Mouse (Mus musculus) E14TG2a.4 (cell line): ENCODE results near the gene Lst1.

Experiments
- H3K27me3 ChIP-seq: 2 replicates; pipeline ENCODE4 v1.6.1; 2014; ENCODE audit warnings: low read length, control low read depth; ENCODE audit not compliant: insufficient read depth
- H3K36me3 ChIP-seq: 2 replicates; pipeline ENCODE4 v1.6.1; 2014; ENCODE audit warnings: low read length, control low read depth; ENCODE audit not compliant: insufficient read depth
- H3K4me1 ChIP-seq: replicated peaks from 2 replicates; pipeline ENCODE4 v1.6.1; 2014; ENCODE audit warnings: low read depth, low read length, control low read depth
- H3K4me3 ChIP-seq: replicated peaks from 2 replicates; pipeline ENCODE4 v1.5.1; 2014; ENCODE audit warnings: mild to moderate bottlenecking, low read length
- H3K9me3 ChIP-seq: 2 replicates; pipeline ENCODE4 v1.6.1; 2014; ENCODE audit warnings: low read length, control low read depth
- CTCF ChIP-seq: conservative IDR thresholded peaks from 2 replicates; pipeline ENCODE4 v1.5.1; 2014; ENCODE audit warnings: low read length
- NANOG ChIP-seq: IDR thresholded peaks from 2 replicates; pipeline ENCODE4 v1.6.1; 2014; ENCODE audit warnings: borderline replicate concordance, low read length, mixed read lengths
- POU5F1 ChIP-seq: IDR thresholded peaks from 2 replicates; pipeline ENCODE4 v1.6.1; 2014; ENCODE audit warnings: low read length, borderline replicate concordance

Lst1 gene

DNA sequence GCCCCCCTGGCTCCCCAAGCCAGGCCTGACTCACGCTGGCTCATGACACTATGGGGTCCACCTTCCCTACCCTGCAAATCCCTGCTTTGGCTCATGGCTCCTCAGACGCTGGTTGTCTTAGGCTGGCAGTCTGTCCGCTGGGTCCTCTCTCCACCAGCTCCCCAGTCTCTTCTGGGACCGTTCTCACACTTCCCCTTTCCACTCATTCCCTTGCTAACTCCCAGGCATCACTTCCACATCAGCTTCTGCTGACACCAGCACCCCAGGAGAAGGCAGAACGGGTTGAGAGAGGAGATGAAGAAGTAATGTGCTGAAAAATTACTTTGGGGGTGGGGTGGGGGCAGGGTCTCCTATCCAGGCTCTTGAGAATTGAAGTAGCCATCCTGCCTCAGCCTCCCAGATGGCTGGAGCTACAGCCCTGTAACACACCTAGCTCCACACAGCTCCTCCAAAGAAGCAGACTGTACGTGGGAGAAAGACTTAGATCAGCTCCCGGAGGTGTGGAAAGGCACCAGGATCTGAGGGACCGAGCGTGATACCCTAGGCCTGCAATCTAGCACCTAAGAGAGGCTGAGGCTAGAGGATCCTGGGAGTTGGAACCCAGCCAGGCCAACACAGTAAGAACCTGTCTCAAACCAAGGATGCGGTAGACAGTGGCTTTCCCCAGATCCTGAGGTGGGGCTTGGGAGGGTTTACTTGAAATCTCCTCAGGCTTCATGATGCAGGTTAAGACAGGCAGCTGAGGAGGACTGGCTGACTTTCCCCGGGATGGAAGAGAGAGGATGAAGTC lies 15.6 kb downstream of the Lst1 start:
- Histone ChIP-seq H3K36me3 (peaks cover 4% of the 10 kb centered on the region; the same call in 1 of the 2 replicates), H3K4me1 (no peaks in the 10 kb centered on the region), H3K9me3 (no peaks in the 10 kb centered on the region), H3K27me3 (peaks cover 39% of the 10 kb centered on the region), H3K4me3 (no peak overlapping the region)
- no peak for TF ChIP-seq NANOG
- TF ChIP-seq POU5F1, result no peak
- no peak for TF ChIP-seq CTCF

DNA sequence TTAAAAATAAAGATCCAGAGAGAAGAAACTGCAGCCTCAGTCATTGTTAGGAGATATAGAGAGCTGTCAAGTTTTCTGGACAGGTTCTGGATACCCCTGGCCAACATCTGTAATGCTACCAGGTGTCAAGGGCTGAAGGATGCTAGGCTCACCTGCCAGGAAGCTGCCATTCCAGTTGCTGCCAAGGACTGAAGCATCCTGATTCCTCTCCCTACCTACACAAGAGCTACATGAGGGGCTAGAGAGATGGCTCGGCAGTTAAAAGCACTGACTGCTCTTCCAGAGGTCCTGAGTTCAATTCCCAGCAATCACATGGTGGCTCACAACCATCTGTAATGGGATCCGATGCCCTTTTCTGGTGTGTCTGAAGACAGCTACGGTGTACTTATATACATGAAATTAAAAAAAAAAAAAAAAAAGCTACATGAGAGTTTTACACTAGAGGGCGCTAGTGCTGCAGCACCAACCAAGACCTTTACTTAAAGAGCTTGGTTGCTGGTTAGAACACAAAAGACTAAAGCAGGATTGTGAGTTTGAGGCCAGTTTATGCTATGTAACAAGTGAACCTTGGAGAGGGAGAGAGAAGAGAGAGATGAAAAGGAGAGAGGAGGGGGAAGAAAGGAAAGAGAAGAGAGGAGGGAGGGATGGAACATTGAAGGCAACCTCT lies 19.6 kb downstream of the Lst1 start:
- Histone ChIP-seq H3K4me3 (no peak overlapping the region), H3K36me3 (peaks cover 8% of the 10 kb centered on the region; the same call in 1 of the 2 replicates), H3K27me3 (peaks cover 31% of the 10 kb centered on the region), H3K9me3 (no peaks in the 10 kb centered on the region), H3K4me1 (peaks cover 13% of the 10 kb centered on the region)
- TF ChIP-seq NANOG (no peak), CTCF (peak; percentile 71)

DNA sequence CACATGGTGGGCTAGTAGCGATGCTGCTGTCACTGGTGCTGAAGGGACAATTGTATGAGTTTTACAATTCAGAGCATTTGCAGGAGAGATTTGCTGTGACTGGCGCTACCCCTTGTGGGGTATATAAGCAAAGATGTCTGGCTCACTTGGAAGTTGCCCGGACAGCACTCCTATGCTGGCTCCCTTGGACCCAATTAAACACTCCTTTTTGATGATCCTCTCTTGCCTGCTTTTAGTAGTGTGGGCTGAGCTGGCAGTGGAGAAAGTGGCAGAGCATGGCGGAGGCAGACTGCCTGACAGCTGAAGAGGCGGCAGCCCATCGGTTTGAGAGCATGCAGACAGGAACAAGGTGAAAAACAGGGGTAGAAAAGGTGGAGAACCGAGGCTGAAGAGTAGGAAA lies 20.4 kb downstream of the Lst1 start:
- H3K4me1 ChIP-seq, result peaks cover 21% of the 10 kb centered on the region
- H3K9me3 ChIP-seq, result no peaks in the 10 kb centered on the region
- TF ChIP-seq NANOG (no peak), CTCF (no peak), POU5F1 (no peak)
- H3K36me3 ChIP-seq, result peaks cover 17% of the 10 kb centered on the region
- peaks cover 23% of the 10 kb centered on the region for H3K27me3 ChIP-seq
- H3K4me3 ChIP-seq, result no peak overlapping the region

DNA sequence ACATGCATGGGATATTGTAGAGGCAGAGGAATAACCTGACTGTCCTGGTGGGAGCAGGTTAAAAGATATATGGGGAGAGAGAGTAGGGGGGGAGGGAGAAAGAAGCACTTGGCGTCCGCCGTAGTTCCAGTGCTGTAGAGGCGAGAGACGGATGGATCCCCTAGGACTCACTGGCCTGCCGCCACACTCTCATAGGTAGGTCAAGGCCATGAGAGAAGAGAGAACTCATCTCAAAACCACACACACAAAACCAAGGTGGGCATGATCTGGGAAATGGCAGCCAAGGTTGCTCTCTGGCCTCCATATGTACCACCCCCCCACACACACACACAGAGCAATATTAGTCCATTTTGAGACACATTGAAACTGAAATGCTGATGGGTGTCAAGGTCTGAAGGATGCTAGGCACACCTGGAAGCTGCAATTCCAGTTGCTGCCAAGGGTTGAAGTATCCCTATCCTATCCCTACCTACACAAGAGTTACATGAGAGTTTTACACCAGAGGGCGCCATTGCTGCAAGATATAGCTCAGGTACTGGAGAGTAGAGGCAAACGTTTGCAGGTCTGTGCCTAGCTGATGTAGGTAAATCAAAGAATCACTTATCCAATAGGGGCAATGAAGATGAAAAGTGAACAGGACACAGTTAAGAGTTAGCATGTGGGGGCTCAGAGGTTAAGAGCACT lies 21.7 kb downstream of the Lst1 start:
- peak overlapping the region; percentile 83; the same call in 1 of the 2 replicates for H3K4me3 ChIP-seq
- TF ChIP-seq CTCF, result peak; percentile 62
- no peak for TF ChIP-seq POU5F1
- H3K27me3 ChIP-seq, result peaks cover 11% of the 10 kb centered on the region; the same call in 1 of the 2 replicates
- H3K9me3 ChIP-seq, result no peaks in the 10 kb centered on the region
- H3K36me3 ChIP-seq, result peaks cover 30% of the 10 kb centered on the region
- H3K4me1 ChIP-seq, result peaks cover 34% of the 10 kb centered on the region

DNA sequence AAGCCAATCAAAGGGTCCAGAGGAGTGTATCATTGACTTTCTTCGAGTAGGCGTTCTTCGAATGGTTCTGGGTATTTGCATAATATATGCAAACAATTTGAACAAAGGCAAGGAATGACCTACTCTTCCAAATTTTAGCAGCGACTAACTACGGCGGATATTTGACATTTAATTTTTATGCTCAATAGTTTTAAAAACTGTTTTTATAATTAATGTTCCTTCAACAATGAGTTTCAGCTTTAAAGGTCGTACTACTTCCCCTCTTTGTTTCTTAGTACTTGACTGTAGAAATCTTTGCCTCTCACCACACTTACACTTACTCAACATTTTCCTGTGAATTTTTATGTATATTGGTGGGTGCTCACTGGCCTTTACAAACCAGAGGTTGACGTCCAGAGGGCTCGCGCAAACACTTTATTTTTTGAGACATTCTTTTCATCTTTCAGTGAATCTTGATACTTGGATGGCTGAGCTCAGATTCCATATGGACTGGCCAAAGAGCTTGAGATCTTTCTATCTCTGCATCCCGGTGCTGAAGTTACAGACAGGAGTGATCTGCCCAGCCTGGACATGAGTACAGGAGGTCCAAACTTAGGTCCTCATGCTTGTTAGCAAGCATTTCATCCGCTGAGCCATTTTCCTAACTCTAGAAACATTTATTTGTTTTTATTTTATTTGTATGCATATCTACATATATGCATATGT lies 22.6 kb downstream of the Lst1 start:
- peak overlapping the region; percentile 83 for H3K4me3 ChIP-seq
- no peaks in the 10 kb centered on the region for H3K9me3 ChIP-seq
- peaks cover 39% of the 10 kb centered on the region for H3K36me3 ChIP-seq
- TF ChIP-seq CTCF (no peak), POU5F1 (peak; percentile 78; the same call in 1 of the 2 replicates)
- peaks cover 43% of the 10 kb centered on the region for H3K4me1 ChIP-seq
- H3K27me3 ChIP-seq, result 0 out of 2 replicates have a peak, but pooled peaks cover 3% of the 10 kb centered on the region

DNA sequence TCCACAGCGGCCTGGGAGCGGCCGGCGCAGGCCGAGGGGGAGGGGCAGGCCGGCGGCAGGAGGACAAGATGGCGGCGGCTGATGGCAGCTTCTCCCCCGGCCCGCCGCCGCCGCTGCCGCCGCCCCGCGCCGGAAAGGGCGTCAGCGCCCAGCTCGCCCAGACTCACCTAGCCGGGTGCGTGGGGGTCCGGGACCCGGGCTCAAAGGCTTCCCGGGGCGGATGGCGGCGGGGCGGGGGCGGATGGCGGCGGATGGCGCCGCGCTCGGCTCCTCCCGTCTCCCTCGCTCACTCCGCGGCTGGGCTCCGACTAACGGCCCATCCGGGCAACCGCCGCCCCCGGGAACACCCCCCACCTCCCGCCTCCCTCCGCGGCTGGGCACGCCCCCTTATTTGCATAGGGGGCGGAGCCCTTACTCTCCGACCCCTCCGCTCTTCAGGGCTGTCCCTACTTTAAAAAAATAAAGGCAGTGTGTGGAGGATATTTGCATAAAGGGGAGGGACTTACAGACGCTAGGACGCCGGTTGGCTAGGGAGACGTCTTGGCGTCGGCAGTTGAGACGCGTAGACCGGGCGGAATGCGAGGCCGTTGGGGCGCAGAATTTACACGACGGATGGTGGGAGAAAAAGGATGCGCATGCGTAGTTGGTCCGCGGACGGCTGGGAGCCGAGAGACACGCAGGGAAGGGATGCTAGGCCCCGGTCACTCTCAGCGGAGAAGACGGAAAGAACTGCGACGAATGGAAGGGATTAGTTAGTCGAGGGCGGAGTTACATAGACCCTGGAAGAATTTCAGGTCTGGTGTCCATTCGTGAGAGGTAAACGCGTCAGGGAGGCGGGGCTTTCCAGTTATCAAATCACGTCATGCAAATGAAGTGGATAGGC lies 23.4 kb downstream of the Lst1 start, which contains the start of gene Prrc2a:
Prrc2a (minus strand) TSS at position 330 of the 883 bp plus-strand sequence.
- Histone ChIP-seq H3K9me3 (no peaks in the 10 kb centered on the region), H3K4me3 (peak within 1 kb of the TSS; percentile 99), H3K27me3 (no peaks in the 10 kb centered on the region), H3K4me1 (peaks cover 51% of the 10 kb centered on the region), H3K36me3 (peaks cover 47% of the 10 kb centered on the region)
- no peak for TF ChIP-seq NANOG
- TF ChIP-seq CTCF, result no peak
- no peak for TF ChIP-seq POU5F1

DNA sequence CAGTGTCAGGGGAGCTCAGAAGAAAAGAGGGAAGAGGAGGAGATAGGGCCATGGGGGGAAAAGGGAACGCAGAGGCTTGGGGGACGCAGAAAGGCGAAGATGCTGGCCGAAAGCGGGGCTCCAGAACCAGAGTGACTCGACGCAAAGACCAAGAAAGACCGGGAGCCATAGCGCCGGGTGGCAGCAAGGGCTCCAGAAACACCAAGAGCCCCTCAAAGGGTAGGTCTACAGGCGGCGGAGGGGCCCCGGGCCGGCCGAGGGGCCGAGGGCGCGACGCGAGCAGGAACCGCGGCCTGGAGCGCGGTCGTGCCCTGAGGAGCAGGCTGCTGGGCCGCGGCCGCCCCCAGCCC lies 24.0 kb downstream of the Lst1 start:
- Histone ChIP-seq H3K36me3 (peaks cover 53% of the 10 kb centered on the region), H3K4me1 (peaks cover 57% of the 10 kb centered on the region), H3K9me3 (no peaks in the 10 kb centered on the region), H3K4me3 (peak overlapping the region; percentile 99), H3K27me3 (no peaks in the 10 kb centered on the region)
- no peak for TF ChIP-seq CTCF
- no peak for TF ChIP-seq NANOG
- TF ChIP-seq POU5F1, result no peak
